Mouse (Mus musculus) cerebellum, adult 2 months (tissue): ENCODE measurements around the gene Gramd1a. TPM values are rescaled to one million over a fixed set of nuclear protein-coding genes. Genes with fewer than 3 reads are reported as not detected.

Experiments
- DNase-seq, 2 experiments: peaks; one replicate each; pipeline ENCODE4 v3.0.0; 2021
- H3K27ac ChIP-seq: fragments of 200-500 bp; 2 replicates; pipeline ENCODE4 v1.5.1; 2012; ENCODE audit warnings: low read length, control low read depth, inconsistent platforms; ENCODE audit not compliant: insufficient read depth
- H3K27me3 ChIP-seq: fragments of 200-500 bp; 2 replicates; pipeline ENCODE4 v1.6.1; 2012; ENCODE audit warnings: inconsistent platforms, mild to moderate bottlenecking, low read length, moderate library complexity; ENCODE audit not compliant: control insufficient read depth, insufficient read depth
- H3K4me1 ChIP-seq: fragments of 200-500 bp; 2 replicates; pipeline ENCODE4 v1.6.1; 2011; ENCODE audit warnings: low read length; ENCODE audit not compliant: control insufficient read depth, insufficient read depth
- H3K4me3 ChIP-seq: fragments of 200-500 bp; replicated peaks from 2 replicates; pipeline ENCODE3; 2011; ENCODE audit warnings: mild to moderate bottlenecking, low read depth, low read length, control low read depth; ENCODE audit not compliant: insufficient read depth
- CTCF ChIP-seq: fragments of 200-500 bp; IDR thresholded peaks from 2 replicates; pipeline ENCODE4 v1.5.1; 2011; ENCODE audit warnings: low read depth, mild to moderate bottlenecking, control low read depth, low read length, moderate library complexity, borderline replicate concordance; ENCODE audit not compliant: insufficient read depth
- POLR2A ChIP-seq: fragments of 200-500 bp; IDR thresholded peaks from 2 replicates; pipeline ENCODE4 v1.6.1; 2011; ENCODE audit warnings: low read length, control low read depth, borderline replicate concordance; ENCODE audit not compliant: insufficient read depth
- WGBS: fragments of 180-500 bp; shearing (Covaris S2); methylation state at CpG from one replicate; pipeline ENCODE4 v1.1.7; 2018; 5-methylcytosine and 5-hydroxymethylcytosine counted together
- polyA plus RNA-seq: library from polyadenylated mRNA; depleted of rRNA; stranded (reverse); fragments of >200 nt; gene quantifications from 2 replicates; pipeline ENCODE4 v1.2.3, GENCODE M21; 2012; rRNA removed

The Gramd1a gene
- polyA plus RNA-seq = 148 and 153 TPM in 2 replicates

- no peaks in the 10 kb centered on the region for H3K27me3 ChIP-seq
- H3K4me3 ChIP-seq = no peak within 1 kb of the TSS
- no peak for DNase-seq
- H3K27ac ChIP-seq = no peak within 1 kb of the TSS
- TF ChIP-seq POLR2A = no peak
- TF ChIP-seq CTCF = no peak
- peaks cover 6% of the 10 kb centered on the region for H3K4me1 ChIP-seq
- WGBS = 74% methylated on average over 5 of the region's 5 CpGs
Measured at GRCm38 (mm10) chr7:31155296-31156033, at the start of gene Gramd1a. TSS of gene Gramd1a (minus strand) at chr7:31155896.

- no peak for DNase-seq
- no peak overlapping the region for H3K4me3 ChIP-seq
- no peak overlapping the region for H3K27ac ChIP-seq
- H3K27me3 ChIP-seq = no peaks in the 10 kb centered on the region
- 58% methylated on average over 3 of the region's 3 CpGs for WGBS
- TF ChIP-seq CTCF (no peak), POLR2A (no peak)
- H3K4me1 ChIP-seq = no peaks in the 10 kb centered on the region
Measured at GRCm38 (mm10) chr7:31195591-31196307, 40.1 kb upstream of the Gramd1a start.

GRCm38 (mm10) chr7:31184711-31185110 lies 29.0 kb upstream of the Gramd1a start:
- Histone ChIP-seq H3K27me3 (no peaks in the 10 kb centered on the region), H3K4me3 (no peak overlapping the region), H3K4me1 (no peaks in the 10 kb centered on the region), H3K27ac (no peak overlapping the region)
- no peak for DNase-seq
- 73% methylated on average over 4 of the region's 4 CpGs for WGBS
- TF ChIP-seq CTCF (no peak), POLR2A (no peak)

- H3K4me1 ChIP-seq = no peaks in the 10 kb centered on the region
- DNase-seq = no peak
- H3K27me3 ChIP-seq = no peaks in the 10 kb centered on the region
- TF ChIP-seq POLR2A (no peak), CTCF (no peak)
- H3K27ac ChIP-seq = no peak overlapping the region
- H3K4me3 ChIP-seq = no peak overlapping the region
- 41% methylated on average over 2 of the region's 2 CpGs for WGBS
Measured at GRCm38 (mm10) chr7:31182863-31183262, 27.2 kb upstream of the Gramd1a start.

GRCm38 (mm10) chr7:31176886-31177763 lies 21.4 kb upstream of the Gramd1a start:
- Histone ChIP-seq H3K4me1 (no peaks in the 10 kb centered on the region), H3K27ac (no peak overlapping the region), H3K27me3 (no peaks in the 10 kb centered on the region), H3K4me3 (peak overlapping the region; percentile 4)
- 16% methylated on average over 22 of the region's 22 CpGs for WGBS
- DNase-seq = peak; percentile 64 to 75
- peak; percentile 92 for TF ChIP-seq CTCF
- no peak for TF ChIP-seq POLR2A

- 77% methylated on average over 3 of the region's 3 CpGs for WGBS
- H3K4me3 ChIP-seq = no peak overlapping the region
- TF ChIP-seq CTCF (no peak), POLR2A (no peak)
Measured at GRCm38 (mm10) chr7:31175096-31175495, 19.4 kb upstream of the Gramd1a start.

GRCm38 (mm10) chr7:31174466-31174865 lies 18.8 kb upstream of the Gramd1a start:
- TF ChIP-seq POLR2A (no peak), CTCF (no peak)
- Histone ChIP-seq H3K4me1 (no peaks in the 10 kb centered on the region), H3K27me3 (no peaks in the 10 kb centered on the region), H3K4me3 (no peak overlapping the region), H3K27ac (no peak overlapping the region)
- 77% methylated on average over 8 of the region's 8 CpGs for WGBS
- DNase-seq = no peak

More at GRCm38 (mm10) chr7:31175096-31175495, 19.4 kb upstream of the Gramd1a start:
- Histone ChIP-seq H3K27ac (no peak overlapping the region), H3K27me3 (no peaks in the 10 kb centered on the region), H3K4me1 (no peaks in the 10 kb centered on the region)
- no peak for DNase-seq
